Mouse (Mus musculus): Measurements from ENCODE around the gene Tnp1. TPM values are rescaled to one million over a fixed set of nuclear protein-coding genes. Genes with fewer than 3 reads are reported as not detected.

The Tnp1 gene
- not detected for total RNA-seq (2022)

DNA sequence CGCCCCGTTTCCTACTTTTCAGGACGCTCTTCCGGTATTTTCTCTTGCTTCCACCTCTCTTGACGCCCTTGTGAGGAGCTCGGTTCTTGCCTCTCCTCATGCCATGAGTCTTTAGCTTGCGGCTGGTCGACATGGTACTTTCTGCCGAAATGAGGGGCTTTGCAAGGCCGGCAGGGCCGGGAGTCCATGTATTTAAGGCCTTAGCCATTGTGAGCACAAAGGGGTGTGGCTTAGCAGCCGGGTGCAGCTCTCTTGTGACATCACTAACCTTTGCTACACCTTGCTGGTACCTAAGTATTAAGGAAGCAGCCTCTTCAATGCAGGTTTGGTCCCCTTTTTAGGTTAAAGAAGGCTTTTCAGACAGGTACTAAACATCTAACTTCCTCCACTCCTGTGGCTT lies at the start of gene Tnp1:
TSS of gene Tnp1 (minus strand) at position 179 of the 400 bp plus-strand sequence.
- DNase-seq (ENCODE audit: low spot score in 2 of 2) = no peak

DNA sequence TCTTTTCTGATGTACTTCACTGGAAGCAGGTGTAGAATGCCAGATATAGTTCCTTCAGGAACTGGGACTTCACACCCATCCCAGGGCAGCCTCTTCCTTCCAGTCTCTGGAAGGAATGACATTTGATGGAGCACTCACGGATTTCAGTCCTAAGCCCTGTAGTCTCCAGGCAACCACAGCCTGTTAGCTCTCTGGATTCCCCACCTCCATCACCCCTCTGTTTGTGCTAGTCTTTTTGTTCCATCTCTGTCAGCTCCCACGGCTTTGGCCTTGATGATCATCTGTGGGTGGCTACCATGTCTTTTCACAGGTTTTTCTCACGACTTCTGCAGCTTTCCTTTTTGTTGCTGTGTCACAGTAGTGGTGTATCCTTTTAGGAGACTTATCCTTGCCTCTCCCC lies 48.6 kb upstream of the Tnp1 start:
- DNase-seq (ENCODE audit: low spot score in 2 of 2) = peak; percentile 19 to 38

- DNase-seq (ENCODE audit: low spot score in 2 of 2) = no peak
Measured at GRCm38 (mm10) chr1:73061491-73062233, 46.0 kb upstream of the Tnp1 start.

DNA sequence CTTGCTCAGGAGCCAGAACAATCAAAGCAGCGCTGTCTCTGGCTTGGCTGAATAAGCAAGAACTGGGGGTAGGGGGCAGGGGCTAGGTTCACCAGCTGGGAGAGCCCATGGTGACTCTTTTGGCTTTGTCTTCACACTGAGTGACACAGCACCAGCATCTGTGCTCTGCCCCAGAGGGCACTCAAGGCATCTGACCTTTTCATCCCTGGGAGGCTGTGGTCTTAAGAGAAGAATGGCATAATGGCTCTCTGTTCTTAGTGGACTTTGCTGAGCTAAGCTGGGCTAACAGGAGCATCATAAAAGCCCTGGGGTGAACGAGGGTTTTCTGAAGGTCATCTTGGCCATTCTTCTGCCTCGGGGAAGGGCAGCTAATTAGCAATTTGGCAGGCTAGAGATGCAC lies 44.6 kb upstream of the Tnp1 start:
- no peak for DNase-seq (ENCODE audit: low spot score in 2 of 2)

DNA sequence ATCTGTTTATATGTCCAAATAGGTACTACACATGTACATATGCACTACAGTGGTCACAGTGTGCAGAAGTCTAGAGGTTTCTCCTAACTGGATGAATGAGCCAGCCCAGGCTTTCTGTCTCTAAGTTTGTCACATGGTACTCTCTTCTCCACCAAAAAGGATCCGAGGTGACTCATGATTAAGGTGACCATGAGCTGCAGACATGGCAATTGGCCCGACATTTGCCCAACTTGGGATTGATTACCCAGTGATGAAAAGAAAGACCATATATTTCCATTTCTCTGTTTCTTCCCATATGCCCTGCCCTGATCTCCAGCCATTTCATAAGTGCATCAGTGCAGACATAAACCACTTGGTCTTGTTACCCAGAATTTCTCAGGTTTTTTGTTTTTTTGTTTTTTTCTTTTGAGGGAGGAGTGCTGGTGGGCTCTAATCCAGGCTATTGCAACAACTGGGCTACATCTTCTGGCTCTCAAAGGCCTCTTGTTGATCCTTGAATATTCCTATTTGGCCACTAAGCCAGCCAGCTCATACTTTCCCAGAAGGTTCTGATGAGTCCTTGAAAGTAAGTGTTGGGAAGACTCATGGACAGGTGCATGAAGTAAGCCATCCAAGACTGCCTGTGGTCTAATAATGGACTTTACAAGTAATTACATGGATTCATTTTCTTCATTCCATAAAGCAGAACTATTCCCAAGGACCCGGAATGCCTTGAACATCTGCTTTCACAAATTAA lies 40.7 kb upstream of the Tnp1 start:
- DNase-seq (ENCODE audit: low spot score in 2 of 2) = no peak

- DNase-seq (ENCODE audit: low spot score in 2 of 2) = no peak
Measured at GRCm38 (mm10) chr1:73055820-73056219, 40.1 kb upstream of the Tnp1 start.

- no peak for DNase-seq (ENCODE audit: low spot score in 2 of 2)
Measured at GRCm38 (mm10) chr1:73055206-73055605, 39.5 kb upstream of the Tnp1 start.

- no peak for DNase-seq (ENCODE audit: low spot score in 2 of 2)
Measured at GRCm38 (mm10) chr1:73053545-73054326, 38.0 kb upstream of the Tnp1 start.

GRCm38 (mm10) chr1:73046896-73047672 lies 31.4 kb upstream of the Tnp1 start:
- DNase-seq (ENCODE audit: low spot score in 2 of 2) = no peak

GRCm38 (mm10) chr1:73045948-73046685 lies 30.4 kb upstream of the Tnp1 start:
- no peak for DNase-seq (ENCODE audit: low spot score in 2 of 2)

- no peak for DNase-seq (ENCODE audit: low spot score in 2 of 2)
Measured at GRCm38 (mm10) chr1:73043671-73044070, 28.0 kb upstream of the Tnp1 start.

GRCm38 (mm10) chr1:73040691-73041425 lies 25.1 kb upstream of the Tnp1 start:
- DNase-seq (ENCODE audit: low spot score in 2 of 2) = no peak

- DNase-seq (ENCODE audit: low spot score in 2 of 2) = no peak
Measured at GRCm38 (mm10) chr1:73038532-73038931, 22.8 kb upstream of the Tnp1 start.

DNA sequence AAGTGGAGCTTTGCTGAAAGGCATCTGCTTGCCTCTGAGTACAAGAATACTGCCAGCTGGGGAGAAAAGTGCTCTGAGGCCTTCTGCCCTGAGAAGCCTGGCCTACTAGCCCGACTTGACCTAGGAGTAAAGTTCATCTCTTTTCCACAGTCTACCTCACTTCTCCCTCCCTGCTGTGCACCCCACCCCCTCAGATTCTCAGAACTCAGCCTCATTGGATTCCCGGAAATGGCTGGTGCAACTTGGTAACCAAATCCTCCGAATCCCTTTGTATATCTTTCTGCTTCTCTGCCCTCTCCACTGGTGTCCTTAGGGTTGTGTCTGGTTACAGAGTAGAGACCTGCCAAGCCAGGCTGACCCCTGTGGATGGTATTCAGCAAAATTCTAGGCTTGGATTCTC lies 20.8 kb upstream of the Tnp1 start:
- DNase-seq (ENCODE audit: low spot score in 2 of 2) = no peak

DNA sequence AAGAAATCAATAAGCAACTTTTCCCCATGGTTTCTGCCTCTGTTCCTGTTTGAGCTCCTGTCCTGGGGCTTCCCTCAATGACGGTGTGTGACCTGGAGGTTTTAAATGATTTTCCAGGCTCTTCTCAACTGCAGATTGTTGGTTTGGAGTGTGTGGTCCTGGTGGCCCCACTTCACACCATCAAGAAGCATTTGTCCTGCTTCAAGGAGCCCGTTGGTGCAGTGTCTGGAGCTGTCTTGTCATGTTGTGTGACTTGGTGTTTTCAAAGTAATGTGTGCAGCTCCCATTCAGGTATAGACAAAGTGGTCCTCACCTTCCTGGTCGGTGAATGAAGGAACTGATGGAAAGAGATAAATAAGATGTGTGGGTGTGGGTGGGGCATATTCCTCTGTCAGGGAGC lies 20.0 kb upstream of the Tnp1 start:
- no peak for DNase-seq (ENCODE audit: low spot score in 2 of 2)

- DNase-seq (ENCODE audit: low spot score in 2 of 2) = no peak
Measured at GRCm38 (mm10) chr1:73032491-73032890, 16.8 kb upstream of the Tnp1 start.

DNA sequence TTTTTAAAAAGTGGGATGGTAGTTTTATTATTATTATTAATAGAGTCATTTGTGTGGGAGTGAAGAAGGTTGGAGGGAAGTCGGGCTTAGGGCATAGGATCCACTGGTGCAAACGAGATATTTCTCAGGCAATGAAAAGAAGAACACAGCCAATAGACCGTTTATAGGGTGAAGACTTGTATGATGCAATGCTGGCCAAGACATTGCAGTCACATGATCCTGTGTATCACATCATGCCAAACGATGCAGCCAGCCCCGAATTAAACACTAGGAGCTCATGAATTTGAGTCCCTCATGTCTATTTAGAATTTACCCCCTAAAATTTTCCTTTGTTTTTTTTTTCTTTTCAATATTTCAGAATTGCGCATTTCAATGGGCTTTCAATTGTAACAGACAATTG lies 13.0 kb upstream of the Tnp1 start:
- no peak for DNase-seq (ENCODE audit: low spot score in 2 of 2)

DNA sequence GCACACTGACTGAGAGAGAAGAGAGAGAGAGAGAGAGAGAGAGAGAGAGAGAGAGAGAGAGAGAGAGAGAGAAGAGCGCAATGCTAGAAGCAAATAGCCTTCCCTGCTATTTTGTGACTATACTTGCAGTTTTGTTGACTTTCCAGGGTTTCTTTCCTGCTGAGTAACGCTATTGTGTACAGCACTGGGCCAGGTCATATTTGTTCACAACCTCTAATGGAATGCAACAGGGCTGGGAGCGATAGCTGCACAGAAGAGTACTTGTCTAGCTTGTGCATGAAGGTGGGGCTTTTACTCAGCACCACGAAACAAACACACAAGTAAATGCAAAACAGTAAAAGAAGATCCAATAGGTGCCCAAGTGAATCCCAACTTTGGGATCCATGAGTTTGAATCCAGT lies 11.7 kb upstream of the Tnp1 start:
- DNase-seq (ENCODE audit: low spot score in 2 of 2) = no peak

- DNase-seq (ENCODE audit: low spot score in 2 of 2) = no peak
Measured at GRCm38 (mm10) chr1:73026786-73027299, 11.1 kb upstream of the Tnp1 start.

GRCm38 (mm10) chr1:73026157-73026556 lies 10.4 kb upstream of the Tnp1 start:
- DNase-seq (ENCODE audit: low spot score in 2 of 2) = no peak

Data from layer of hippocampus, adult 8-10 months (tissue).